Mouse (Mus musculus): Measurements from ENCODE around the gene Prss43. TPM values are rescaled to one million over a fixed set of nuclear protein-coding genes. Genes with fewer than 3 reads are reported as not detected.
"Not testable (repeated sequence)": the region's sequence is repeated elsewhere in the genome, so short reads cannot be mapped to it uniquely, and the experiment has no call there.

The Prss43 gene
- polyA plus RNA-seq, 1 experiment from 2014 or later, result not detected

DNA sequence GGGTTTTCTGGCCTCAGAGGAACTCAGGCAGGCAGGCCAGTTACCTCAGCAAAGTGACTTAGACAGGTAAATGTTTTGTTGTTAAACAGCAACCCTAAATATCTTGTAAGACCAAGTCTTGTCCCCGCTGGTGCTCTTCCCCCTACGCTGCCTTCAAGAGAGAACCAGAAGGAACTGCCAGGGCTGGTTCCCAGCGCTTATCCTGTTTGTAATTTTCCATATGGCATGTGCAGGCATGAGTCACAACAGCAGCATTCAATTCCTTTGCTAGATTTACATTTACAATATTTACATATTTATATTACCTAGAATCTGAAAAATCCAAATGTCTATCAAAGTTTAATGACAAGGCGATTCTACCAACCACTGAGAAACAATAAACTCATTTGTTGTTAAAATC is 16.4 kb upstream of the Prss43 start:
- H3K27ac ChIP-seq, result no peak overlapping the region
- no peak overlapping the region for H3K9ac ChIP-seq
- H3K27me3 ChIP-seq (replicated peaks), result no peaks in the 10 kb centered on the region
- no peaks in the 10 kb centered on the region for H3K36me3 ChIP-seq (replicated peaks)
- 86% methylated on average over 4 of the region's 4 CpGs for WGBS
- no peaks in the 10 kb centered on the region for H3K9me3 ChIP-seq
- H3K4me1 ChIP-seq, result no peaks in the 10 kb centered on the region
- no peak for ATAC-seq (replicated peaks)
- H3K4me3 ChIP-seq, result no peak overlapping the region
- no peak overlapping the region for H3K4me2 ChIP-seq

DNA sequence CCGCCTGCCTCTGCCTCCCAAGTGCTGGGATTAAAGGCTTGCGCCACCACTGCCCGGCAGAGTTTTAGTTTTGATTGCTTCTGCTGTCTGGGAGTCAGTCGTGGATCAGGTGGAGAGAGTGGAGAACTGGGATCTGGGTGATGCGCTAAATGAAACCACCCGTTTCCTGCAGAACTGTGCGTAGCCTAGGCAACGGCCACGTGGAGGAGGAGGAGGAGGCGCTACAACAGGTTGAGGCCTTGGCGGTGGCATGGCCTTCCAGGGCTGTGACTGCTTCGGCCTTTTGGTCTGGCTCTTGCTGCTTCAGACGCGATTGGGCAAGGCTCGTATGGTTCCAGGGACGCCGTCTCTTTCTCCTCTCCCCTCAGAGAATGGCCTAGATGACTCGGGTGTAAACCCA is 12.7 kb upstream of the Prss43 start, which contains the start of gene Prss44:
Gene Prss44, plus strand, starts transcription at position 206 of the 400 bp plus-strand sequence.
- H3K9me3 ChIP-seq, result no peaks in the 10 kb centered on the region
- 65% methylated on average over 18 of the region's 18 CpGs for WGBS
- no peak within 1 kb of the TSS for H3K4me2 ChIP-seq
- no peaks in the 10 kb centered on the region for H3K4me1 ChIP-seq
- ATAC-seq (replicated peaks), result no peak
- no peak within 1 kb of the TSS for H3K4me3 ChIP-seq
- H3K27ac ChIP-seq, result no peak within 1 kb of the TSS
- H3K9ac ChIP-seq, result no peak within 1 kb of the TSS
- H3K27me3 ChIP-seq (replicated peaks), result no peaks in the 10 kb centered on the region
- no peaks in the 10 kb centered on the region for H3K36me3 ChIP-seq (replicated peaks)

DNA sequence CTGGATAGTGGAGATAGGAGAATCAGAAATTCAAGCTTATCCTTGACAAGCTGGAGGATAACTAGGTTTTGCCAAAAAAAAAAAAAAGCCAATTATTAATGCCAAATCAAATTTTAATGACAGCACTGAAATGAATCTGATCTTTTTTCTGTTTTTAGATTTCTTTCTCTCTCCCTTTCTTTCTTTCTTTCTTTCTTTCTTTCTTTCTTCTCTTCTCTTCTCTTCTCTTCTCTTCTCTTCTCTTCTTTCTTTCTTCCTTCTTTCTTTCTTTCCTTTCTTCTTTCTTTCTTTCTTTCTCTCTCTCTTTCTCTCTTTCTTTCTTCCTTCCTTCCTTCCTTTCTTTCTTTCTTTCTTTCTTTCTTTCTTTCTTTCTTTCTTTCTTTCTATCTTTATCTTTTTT is 5.9 kb upstream of the Prss43 start:
- not testable (repeated sequence) for H3K4me3 ChIP-seq; H3K4me2 ChIP-seq; H3K9ac ChIP-seq; H3K27ac ChIP-seq; ATAC-seq (replicated peaks); H3K36me3 ChIP-seq (replicated peaks); H3K27me3 ChIP-seq (replicated peaks); H3K9me3 ChIP-seq; H3K4me1 ChIP-seq

DNA sequence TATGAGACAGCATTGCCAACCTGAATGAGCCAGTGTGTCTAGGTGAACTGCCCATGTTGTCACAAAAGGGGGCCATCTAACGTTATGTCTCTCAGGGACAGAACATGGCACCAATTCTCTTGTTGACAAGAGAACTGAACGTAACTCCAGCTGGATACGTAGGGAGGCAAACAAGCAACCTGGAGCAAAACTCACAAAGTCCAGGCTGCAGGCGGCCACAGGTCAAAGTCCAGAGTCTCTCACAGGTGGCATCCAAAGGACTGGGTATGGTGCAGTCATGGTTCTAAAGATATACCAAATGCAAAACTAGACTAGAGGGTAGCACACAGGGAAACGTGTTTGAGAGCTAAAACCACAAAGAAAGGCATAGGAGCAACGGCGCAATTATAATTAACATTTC is 5.1 kb upstream of the Prss43 start:
- H3K36me3 ChIP-seq (replicated peaks), result no peaks in the 10 kb centered on the region
- no peak overlapping the region for H3K9ac ChIP-seq
- no peaks in the 10 kb centered on the region for H3K27me3 ChIP-seq (replicated peaks)
- H3K4me1 ChIP-seq, result no peaks in the 10 kb centered on the region
- no peak overlapping the region for H3K27ac ChIP-seq
- H3K4me2 ChIP-seq, result no peak overlapping the region
- ATAC-seq (replicated peaks), result no peak
- 94% methylated on average over 7 of the region's 7 CpGs for WGBS
- no peak overlapping the region for H3K4me3 ChIP-seq
- no peaks in the 10 kb centered on the region for H3K9me3 ChIP-seq

DNA sequence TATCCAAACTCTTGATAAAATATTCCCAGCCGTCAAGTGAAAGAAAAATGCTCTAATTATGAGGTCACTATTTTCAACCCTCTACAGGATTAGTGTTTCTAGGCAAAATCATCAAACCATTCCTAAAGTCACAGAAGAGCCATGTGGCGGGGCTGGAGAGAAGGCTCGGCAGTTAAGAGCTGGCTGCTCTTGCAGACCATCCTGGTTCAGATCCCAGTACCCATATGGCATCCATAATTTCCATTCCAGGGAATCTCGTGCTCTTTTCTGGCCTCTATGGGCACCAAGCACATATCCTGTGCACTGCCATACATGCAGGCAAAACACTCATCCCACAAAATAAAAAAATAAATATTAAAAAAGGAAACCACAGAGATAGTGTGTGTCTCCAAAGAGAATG is 1.1 kb upstream of the Prss43 start:
- ATAC-seq (replicated peaks), result no peak
- Histone ChIP-seq H3K4me1 (no peaks in the 10 kb centered on the region), H3K9me3 (no peaks in the 10 kb centered on the region), H3K9ac (no peak overlapping the region), H3K4me3 (no peak overlapping the region), H3K4me2 (no peak overlapping the region), H3K27me3 (replicated peaks) (no peaks in the 10 kb centered on the region), H3K27ac (no peak overlapping the region), H3K36me3 (replicated peaks) (no peaks in the 10 kb centered on the region)
- WGBS, result 84% methylated on average over 4 of the region's 4 CpGs

DNA sequence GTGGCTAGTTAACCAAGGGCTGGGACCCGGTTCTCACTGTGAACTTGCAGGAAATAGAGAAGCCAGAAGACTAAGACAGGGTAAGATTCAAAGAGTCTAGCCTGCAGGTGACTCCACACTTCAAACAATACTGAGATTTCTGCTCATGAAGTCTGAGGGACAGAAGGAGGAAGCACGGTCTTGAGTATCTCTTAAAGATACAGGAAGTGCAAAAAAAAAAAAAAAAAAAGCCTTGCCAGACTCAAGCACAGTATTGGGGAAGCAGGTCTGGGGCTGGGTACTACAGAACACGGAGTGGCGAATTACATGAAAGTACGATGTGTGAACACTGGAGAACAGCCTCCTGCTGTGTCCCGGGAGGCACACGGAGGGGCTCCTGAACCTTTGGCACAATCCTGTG is 658 bp upstream of the Prss43 start:
- H3K27me3 ChIP-seq (replicated peaks), result no peaks in the 10 kb centered on the region
- no peak overlapping the region for H3K4me2 ChIP-seq
- H3K27ac ChIP-seq, result no peak overlapping the region
- H3K36me3 ChIP-seq (replicated peaks), result no peaks in the 10 kb centered on the region
- no peak overlapping the region for H3K9ac ChIP-seq
- 67% methylated on average over 7 of the region's 7 CpGs for whole genome bisulfite sequencing
- no peaks in the 10 kb centered on the region for H3K4me1 ChIP-seq
- no peak for ATAC-seq (replicated peaks)
- H3K4me3 ChIP-seq, result no peak overlapping the region
- H3K9me3 ChIP-seq, result no peaks in the 10 kb centered on the region

DNA sequence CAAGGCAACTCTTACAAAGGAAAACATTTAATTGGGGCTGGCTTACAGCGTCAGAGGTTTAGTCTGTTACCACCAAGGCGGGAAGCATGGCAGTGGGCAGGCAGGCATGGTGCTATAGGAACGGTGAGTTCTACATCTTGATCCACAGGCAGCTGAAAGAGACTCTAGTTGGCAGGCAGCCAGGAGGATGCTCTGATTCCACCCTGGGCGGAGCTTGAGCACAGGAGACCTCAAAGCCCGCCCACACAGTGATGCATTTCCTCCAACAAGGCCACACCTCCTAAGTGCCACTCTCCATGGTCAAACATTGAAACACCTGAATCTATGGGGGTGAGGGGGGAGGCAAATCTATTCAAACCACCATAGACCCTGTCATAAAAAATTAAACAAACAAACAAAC is 6.5 kb downstream of the Prss43 start:
- no peaks in the 10 kb centered on the region for H3K27me3 ChIP-seq (replicated peaks)
- H3K4me2 ChIP-seq, result no peak overlapping the region
- no peak overlapping the region for H3K4me3 ChIP-seq
- H3K9me3 ChIP-seq, result no peaks in the 10 kb centered on the region
- ATAC-seq (replicated peaks), result no peak
- no peak overlapping the region for H3K27ac ChIP-seq
- H3K36me3 ChIP-seq (replicated peaks), result no peaks in the 10 kb centered on the region
- H3K9ac ChIP-seq, result no peak overlapping the region
- WGBS, result 71% methylated on average over 5 of the region's 5 CpGs
- no peaks in the 10 kb centered on the region for H3K4me1 ChIP-seq

- no peak for ATAC-seq (replicated peaks)
- H3K4me2 ChIP-seq, result no peak within 1 kb of the TSS
Measured at GRCm38 (mm10) chr9:110834411-110834810, 7.9 kb downstream of the Prss43 start, which contains the start of gene Prss45. Prss45 (plus strand) TSS chr9:110834588.

DNA sequence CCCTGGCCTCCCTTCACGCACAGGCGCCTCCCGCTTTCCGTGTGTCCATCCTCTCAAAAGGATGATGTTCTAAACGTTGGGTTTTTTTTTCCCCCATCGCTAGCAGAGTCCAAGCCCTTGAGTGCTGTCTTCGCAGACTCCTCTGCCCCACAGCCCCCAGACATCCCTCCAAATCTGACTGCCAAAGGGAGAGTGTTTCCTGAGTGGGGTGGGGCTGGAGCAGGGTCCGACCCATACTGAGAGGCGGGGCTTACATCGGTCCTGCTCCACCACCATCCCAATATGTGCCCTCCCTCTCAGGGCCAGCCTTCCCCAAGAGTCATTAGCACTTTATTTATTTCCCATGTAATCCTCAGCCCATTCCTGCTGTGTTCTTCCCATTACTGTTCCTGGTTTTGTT is 8.5 kb downstream of the Prss43 start:
- no peak overlapping the region for H3K9ac ChIP-seq
- no peaks in the 10 kb centered on the region for H3K36me3 ChIP-seq (replicated peaks)
- no peak overlapping the region for H3K4me2 ChIP-seq
- no peak for ATAC-seq (replicated peaks)
- H3K9me3 ChIP-seq, result no peaks in the 10 kb centered on the region
- H3K27me3 ChIP-seq (replicated peaks), result no peaks in the 10 kb centered on the region
- 33% methylated on average over 10 of the region's 10 CpGs for WGBS
- no peaks in the 10 kb centered on the region for H3K4me1 ChIP-seq
- H3K4me3 ChIP-seq, result no peak overlapping the region
- no peak overlapping the region for H3K27ac ChIP-seq

More at GRCm38 (mm10) chr9:110834411-110834810, 7.9 kb downstream of the Prss43 start, which contains the start of gene Prss45:
- no peak within 1 kb of the TSS for H3K27ac ChIP-seq
- no peak within 1 kb of the TSS for H3K4me3 ChIP-seq
- no peaks in the 10 kb centered on the region for H3K36me3 ChIP-seq (replicated peaks)
- 81% methylated on average over 19 of the region's 19 CpGs for WGBS
- H3K27me3 ChIP-seq (replicated peaks), result no peaks in the 10 kb centered on the region
- H3K9me3 ChIP-seq, result no peaks in the 10 kb centered on the region
- H3K9ac ChIP-seq, result no peak within 1 kb of the TSS
- H3K4me1 ChIP-seq, result no peaks in the 10 kb centered on the region

DNA sequence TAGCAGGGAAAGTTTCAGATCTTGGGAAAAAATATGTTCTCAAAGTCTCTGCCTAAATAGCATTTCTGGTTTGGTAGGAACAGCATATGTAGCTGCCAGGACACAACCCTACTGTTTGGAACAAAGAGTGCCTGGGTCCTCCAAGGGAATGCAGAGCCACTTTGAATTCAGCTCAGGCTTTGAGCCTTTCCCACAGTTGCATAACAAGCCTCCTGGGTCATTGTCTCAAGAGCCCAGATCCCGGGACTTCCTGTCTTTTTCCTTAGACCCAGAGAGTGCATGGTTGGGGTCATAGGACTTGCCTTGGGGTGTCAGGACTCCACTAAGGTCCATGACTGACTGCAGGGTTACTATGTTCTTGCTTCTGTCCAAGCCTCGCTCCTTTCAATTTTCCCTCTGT is 9.6 kb downstream of the Prss43 start:
- no peak overlapping the region for H3K4me2 ChIP-seq
- 59% methylated on average over 2 of the region's 2 CpGs for WGBS

DNA sequence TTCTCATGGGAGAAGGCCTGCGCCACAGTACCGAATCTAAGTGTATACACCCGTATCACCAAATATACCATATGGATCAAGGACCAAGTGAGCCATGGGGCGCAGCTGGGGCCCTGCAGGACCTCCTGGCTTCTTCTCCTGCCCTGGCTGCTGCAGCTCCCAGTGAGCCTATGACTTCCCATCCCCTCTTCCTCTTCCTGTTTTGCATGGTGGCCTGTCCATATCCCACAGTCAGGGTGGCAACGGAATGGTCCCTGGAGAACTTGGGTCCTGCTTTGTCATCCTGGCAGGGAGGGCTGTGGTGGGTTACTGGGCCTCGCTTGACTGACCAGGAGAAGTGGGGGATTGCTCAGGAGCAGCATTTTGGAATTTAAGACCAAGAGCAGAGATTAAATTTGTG is 14.4 kb downstream of the Prss43 start:
- no peaks in the 10 kb centered on the region for H3K4me1 ChIP-seq
- H3K27ac ChIP-seq, result no peak overlapping the region
- no peak overlapping the region for H3K9ac ChIP-seq
- H3K9me3 ChIP-seq, result no peaks in the 10 kb centered on the region
- no peak for ATAC-seq (replicated peaks)
- no peaks in the 10 kb centered on the region for H3K27me3 ChIP-seq (replicated peaks)
- H3K4me2 ChIP-seq, result no peak overlapping the region
- H3K36me3 ChIP-seq (replicated peaks), result no peaks in the 10 kb centered on the region
- WGBS, result 74% methylated on average over 6 of the region's 6 CpGs
- no peak overlapping the region for H3K4me3 ChIP-seq

More for the DNA sequence above, 9.6 kb downstream of the Prss43 start:
- Histone ChIP-seq H3K36me3 (replicated peaks) (no peaks in the 10 kb centered on the region), H3K27me3 (replicated peaks) (no peaks in the 10 kb centered on the region), H3K4me3 (no peak overlapping the region), H3K9ac (no peak overlapping the region), H3K9me3 (no peaks in the 10 kb centered on the region), H3K4me1 (no peaks in the 10 kb centered on the region), H3K27ac (no peak overlapping the region)
- ATAC-seq (replicated peaks), result no peak

DNA sequence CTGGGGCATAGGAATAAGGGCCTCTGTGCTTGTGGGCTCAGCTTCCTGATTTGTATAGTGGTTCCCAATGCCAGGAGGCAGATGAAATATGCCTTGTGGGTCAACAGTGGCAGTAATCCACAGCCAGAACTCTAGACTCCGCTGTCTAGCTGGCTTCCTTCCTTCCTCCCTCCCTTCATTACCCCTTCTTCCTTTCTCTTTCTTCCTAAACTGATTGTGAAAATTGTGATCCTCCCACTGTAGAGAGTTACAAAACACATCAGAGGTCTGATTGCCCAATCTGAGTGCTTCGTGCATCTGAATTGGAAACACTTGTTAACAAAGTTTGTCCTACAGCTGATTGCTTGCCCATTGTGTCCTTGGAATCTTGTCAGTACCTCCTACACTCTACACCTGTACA is 14.9 kb downstream of the Prss43 start:
- H3K27ac ChIP-seq, result no peak overlapping the region

GRCm38 (mm10) chr9:110844206-110844605 is 17.7 kb downstream of the Prss43 start, which contains the start of gene Prss46:
Prss46 (plus strand) TSS chr9:110844506.
- Histone ChIP-seq H3K27ac (no peak within 1 kb of the TSS), H3K4me1 (no peaks in the 10 kb centered on the region), H3K9me3 (no peaks in the 10 kb centered on the region), H3K4me3 (no peak within 1 kb of the TSS), H3K27me3 (replicated peaks) (no peaks in the 10 kb centered on the region), H3K36me3 (replicated peaks) (no peaks in the 10 kb centered on the region), H3K4me2 (no peak within 1 kb of the TSS), H3K9ac (no peak within 1 kb of the TSS)
- no peak for ATAC-seq (replicated peaks)
- WGBS, result 84% methylated on average over 10 of the region's 10 CpGs

More for the DNA sequence above, 14.9 kb downstream of the Prss43 start:
- H3K4me3 ChIP-seq, result no peak overlapping the region
- no peaks in the 10 kb centered on the region for H3K36me3 ChIP-seq (replicated peaks)
- ATAC-seq (replicated peaks), result no peak
- H3K4me1 ChIP-seq, result no peaks in the 10 kb centered on the region
- no peak overlapping the region for H3K4me2 ChIP-seq
- H3K9ac ChIP-seq, result no peak overlapping the region
- H3K9me3 ChIP-seq, result no peaks in the 10 kb centered on the region
- no peaks in the 10 kb centered on the region for H3K27me3 ChIP-seq (replicated peaks)
- WGBS, result 91% methylated on average over 2 of the region's 2 CpGs
